Mouse (Mus musculus) heart, postnatal 0 days (tissue): ENCODE data around the gene Ifi47.
"Not testable (repeated sequence)": the region's sequence is repeated elsewhere in the genome, so short reads cannot be mapped to it uniquely, and the experiment has no call there.

Experiments
- CTCF ChIP-seq: IDR thresholded peaks from 2 replicates; pipeline ENCODE4 v1.5.1; 2016; ENCODE audit warnings: antibody characterized with exemption, control low read depth, low read depth
- EP300 ChIP-seq: IDR thresholded peaks from 2 replicates; pipeline ENCODE4 v1.6.1; 2016; ENCODE audit warnings: antibody characterized with exemption, low read depth

GRCm38 (mm10) chr11:49050064-49050463 lies 26.3 kb upstream of the Ifi47 start:
- not testable (repeated sequence) for TF ChIP-seq CTCF, EP300
